Mouse (Mus musculus) liver, embryonic 12.5 days (tissue): Measurements from ENCODE around the gene R3hdm4. TPM values are rescaled to one million over a fixed set of nuclear protein-coding genes. Genes with fewer than 3 reads are reported as not detected.
A peak's percentile ranks its signal among the peaks of the same experiment; 100 is the strongest.

Experiments used
- ATAC-seq: fragments of 200-750 bp; cut with Nextera tagmentation; 2 replicates; pipeline ENCODE4 v1.8.0; 2017; ENCODE audit warnings: moderate number of reproducible peaks, mild to moderate bottlenecking, moderate library complexity
- H3K27ac ChIP-seq: fragments of 300-500 bp; sonication (generic); 2 replicates; pipeline ENCODE4 v1.5.1; 2016; ENCODE audit warnings: mild to moderate bottlenecking
- H3K27me3 ChIP-seq: fragments of 300-500 bp; sonication (generic); replicated peaks from 2 replicates; pipeline ENCODE4 v1.6.1; 2016; ENCODE audit warnings: mild to moderate bottlenecking, moderate library complexity
- H3K36me3 ChIP-seq: fragments of 300-500 bp; sonication (generic); 2 replicates; pipeline ENCODE4 v1.6.1; 2016; ENCODE audit warnings: mild to moderate bottlenecking, moderate library complexity
- H3K4me1 ChIP-seq: fragments of 300-500 bp; sonication (generic); 2 replicates; pipeline ENCODE4 v1.6.1; 2016
- H3K4me2 ChIP-seq: fragments of 300-500 bp; sonication (generic); 2 replicates; pipeline ENCODE4 v1.6.1; 2016; ENCODE audit warnings: mild to moderate bottlenecking, moderate library complexity
- H3K4me3 ChIP-seq: fragments of 300-500 bp; sonication (generic); 2 replicates; pipeline ENCODE4 v1.5.1; 2016; ENCODE audit warnings: mild to moderate bottlenecking, moderate library complexity
- H3K9ac ChIP-seq: fragments of 300-500 bp; sonication (generic); 2 replicates; pipeline ENCODE4 v1.6.1; 2016; ENCODE audit warnings: mild to moderate bottlenecking, moderate library complexity
- H3K9me3 ChIP-seq: fragments of 300-500 bp; sonication (generic); replicated peaks from 2 replicates; pipeline ENCODE4 v1.6.1; 2016; ENCODE audit warnings: mild to moderate bottlenecking, moderate library complexity
- WGBS: fragments of 180-500 bp; shearing (Covaris S2); methylation state at CpG from one replicate; pipeline ENCODE4 v1.1.7; 2016; ENCODE audit not compliant: insufficient replicate concordance; 5-methylcytosine and 5-hydroxymethylcytosine counted together
- polyA plus RNA-seq: library from polyadenylated mRNA; unstranded; fragments of >200 nt; fragmentation: Nextera tagmentation; extraction: Ambion mirVana; gene quantifications from 2 replicates; pipeline ENCODE4 v1.2.1, GENCODE M21; 2016

Gene R3hdm4
- polyA plus RNA-seq, 1 experiment from 2014 or later = 67.5 TPM

DNA sequence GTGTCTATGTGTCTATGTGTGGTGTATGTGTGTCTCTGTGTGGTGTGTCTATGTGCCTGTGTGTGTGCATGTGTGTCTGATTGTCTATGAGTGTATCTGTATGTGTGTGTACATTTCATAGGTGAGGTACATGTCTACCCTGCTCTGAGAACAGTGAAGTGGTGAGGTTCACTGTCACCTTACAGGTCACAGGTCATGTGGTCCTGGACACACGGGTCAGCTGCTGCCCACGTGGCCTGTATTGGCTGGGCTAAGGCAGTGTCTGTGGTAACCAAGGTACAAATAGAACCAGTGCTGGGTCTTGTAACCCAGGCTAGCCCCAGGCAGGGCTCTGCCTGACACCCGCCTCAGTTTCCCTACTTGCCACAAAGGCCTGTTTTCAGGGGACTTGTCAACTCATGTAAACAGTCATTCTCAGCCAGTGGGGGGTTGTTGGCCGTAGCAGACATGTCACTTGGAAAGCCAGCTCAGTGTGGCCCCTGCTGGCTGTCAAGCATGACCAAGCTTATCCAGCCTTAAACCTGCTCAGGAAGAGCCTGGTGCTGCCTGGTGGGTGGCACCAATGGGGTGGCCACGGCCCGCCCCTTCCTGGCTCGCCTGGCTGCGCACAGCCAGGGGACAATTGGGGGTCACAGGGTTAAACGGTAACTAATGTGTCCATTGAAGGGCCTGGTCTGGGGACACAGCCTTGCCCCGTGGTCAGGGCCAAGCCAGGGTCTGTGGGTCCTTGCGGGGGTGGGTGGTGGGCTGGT is 16.9 kb upstream of the R3hdm4 start:
- Histone ChIP-seq H3K9me3 (no peaks in the 10 kb centered on the region), H3K4me1 (peaks cover 90% of the 10 kb centered on the region), H3K4me2 (peak overlapping the region; percentile 15; the same call in 1 of the 2 replicates), H3K9ac (no peak overlapping the region), H3K36me3 (peaks cover 73% of the 10 kb centered on the region), H3K27ac (peak overlapping the region; percentile 71), H3K4me3 (no peak overlapping the region), H3K27me3 (no peaks in the 10 kb centered on the region)
- peak; percentile 44 for ATAC-seq
- 70% methylated on average over 11 of the region's 11 CpGs for WGBS

DNA sequence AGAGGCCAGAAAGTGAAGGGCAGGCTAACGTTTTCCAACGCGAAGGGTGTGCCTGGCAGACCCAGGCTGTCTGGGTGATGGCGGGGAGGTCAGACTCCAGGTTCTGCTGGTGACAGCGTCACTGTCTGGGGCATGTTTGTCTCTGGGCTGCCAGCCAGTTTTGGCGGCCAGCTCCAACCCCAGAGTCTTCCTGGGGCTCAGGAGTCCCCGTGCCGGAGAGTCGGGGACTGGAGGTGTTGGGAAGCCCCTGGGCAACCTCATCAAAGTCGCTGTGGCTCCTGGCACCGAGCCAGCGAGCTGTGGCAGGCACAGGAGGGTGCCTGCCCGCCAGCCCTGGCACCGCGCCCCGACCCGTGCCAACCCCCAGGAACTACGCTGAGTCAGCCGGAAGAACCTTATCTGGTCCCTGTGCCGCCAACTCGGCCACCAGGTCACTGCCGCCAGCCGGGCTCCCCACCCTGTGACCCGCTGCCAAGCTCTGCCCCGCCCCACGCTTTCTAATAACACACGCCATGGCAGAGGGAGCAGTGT is 16.0 kb upstream of the R3hdm4 start:
- Histone ChIP-seq H3K36me3 (peaks cover 79% of the 10 kb centered on the region), H3K27ac (peak overlapping the region; percentile 71), H3K4me2 (peak overlapping the region; percentile 9), H3K4me3 (no peak overlapping the region), H3K9ac (no peak overlapping the region), H3K9me3 (no peaks in the 10 kb centered on the region), H3K4me1 (peaks cover 92% of the 10 kb centered on the region), H3K27me3 (no peaks in the 10 kb centered on the region)
- 0 out of 2 replicates have a peak, but pooled peaks have one; percentile 5 for ATAC-seq
- 72% methylated on average over 27 of the region's 27 CpGs for WGBS

- Histone ChIP-seq H3K4me3 (no peak overlapping the region), H3K27ac (peak overlapping the region; percentile 71), H3K4me2 (peak overlapping the region; percentile 9; the same call in 1 of the 2 replicates), H3K27me3 (no peaks in the 10 kb centered on the region), H3K36me3 (peaks cover 79% of the 10 kb centered on the region), H3K9ac (no peak overlapping the region), H3K4me1 (peaks cover 92% of the 10 kb centered on the region), H3K9me3 (no peaks in the 10 kb centered on the region)
- WGBS = 63% methylated on average over 10 of the region's 10 CpGs
- no peak for ATAC-seq
These were observed 15.4 kb upstream of the R3hdm4 start for GRCm38 (mm10) chr10:79936284-79936910.

- H3K4me1 ChIP-seq = peaks cover 98% of the 10 kb centered on the region
- H3K4me2 ChIP-seq = no peak overlapping the region
- no peaks in the 10 kb centered on the region for H3K27me3 ChIP-seq
- H3K4me3 ChIP-seq = no peak overlapping the region
- H3K9me3 ChIP-seq = no peaks in the 10 kb centered on the region
- ATAC-seq = no peak
- H3K36me3 ChIP-seq = peaks cover 84% of the 10 kb centered on the region
- 0 out of 2 replicates have a peak overlapping the region, but pooled peaks have one; percentile 29 for H3K27ac ChIP-seq
- H3K9ac ChIP-seq = no peak overlapping the region
- 86% methylated on average over 16 of the region's 16 CpGs for WGBS
These were observed 14.0 kb upstream of the R3hdm4 start for GRCm38 (mm10) chr10:79934794-79935569.

DNA sequence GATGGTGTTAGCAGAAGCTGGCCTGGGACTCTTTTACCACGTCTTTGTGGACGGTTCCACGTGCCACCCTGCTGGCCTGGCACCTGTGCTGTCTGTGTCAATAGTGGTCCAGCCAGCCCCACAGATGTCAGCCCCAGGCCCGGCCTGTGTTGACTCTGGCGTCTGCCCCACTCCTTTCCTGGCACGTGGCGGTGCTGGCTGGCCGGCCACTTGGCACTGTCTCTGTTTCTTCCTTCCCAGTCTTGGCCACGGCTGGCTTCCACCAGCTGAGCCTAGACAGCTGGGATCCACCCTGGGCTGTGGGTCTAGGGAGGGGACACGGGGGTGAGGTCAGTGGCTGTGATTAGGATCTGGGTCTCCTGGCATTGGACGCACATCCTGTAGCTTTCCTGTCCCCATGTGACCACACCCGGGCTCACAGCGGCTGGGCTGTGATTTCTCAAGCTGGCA is 13.3 kb upstream of the R3hdm4 start:
- H3K4me3 ChIP-seq = no peak overlapping the region
- H3K9ac ChIP-seq = no peak overlapping the region
- peak overlapping the region; percentile 29; the same call in 1 of the 2 replicates for H3K27ac ChIP-seq
- WGBS = 65% methylated on average over 13 of the region's 13 CpGs
- ATAC-seq = no peak
- H3K36me3 ChIP-seq = peaks cover 83% of the 10 kb centered on the region
- no peaks in the 10 kb centered on the region for H3K27me3 ChIP-seq
- peak overlapping the region; percentile 6; the same call in 1 of the 2 replicates for H3K4me2 ChIP-seq
- peaks cover 98% of the 10 kb centered on the region for H3K4me1 ChIP-seq
- H3K9me3 ChIP-seq = no peaks in the 10 kb centered on the region

DNA sequence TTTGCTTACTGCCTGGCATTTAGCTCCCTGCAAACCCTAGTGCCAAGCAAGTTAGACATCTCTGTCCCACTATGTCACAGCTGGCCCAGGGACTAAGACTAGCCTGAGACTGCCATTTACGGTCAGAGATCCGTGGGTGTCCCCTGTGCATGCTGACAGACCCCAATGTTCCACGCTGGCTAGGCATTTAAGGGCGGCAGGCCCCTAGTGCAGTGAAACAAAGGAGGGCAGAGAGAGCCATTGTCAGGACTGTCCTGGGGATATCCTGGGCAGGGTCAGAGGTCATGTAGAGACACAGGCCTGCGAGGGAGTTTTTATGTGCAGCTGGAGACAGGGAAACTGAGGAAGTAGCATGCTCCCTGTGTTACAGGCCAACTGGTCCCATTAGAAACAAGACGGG is 12.9 kb upstream of the R3hdm4 start:
- peaks cover 82% of the 10 kb centered on the region for H3K36me3 ChIP-seq
- 0 out of 2 replicates have a peak overlapping the region, but pooled peaks have one; percentile 18 for H3K27ac ChIP-seq
- H3K9ac ChIP-seq = 0 out of 2 replicates have a peak overlapping the region, but pooled peaks have one; percentile 4
- H3K27me3 ChIP-seq = no peaks in the 10 kb centered on the region
- 72% methylated on average over 6 of the region's 6 CpGs for WGBS
- peaks cover 98% of the 10 kb centered on the region for H3K4me1 ChIP-seq
- H3K4me3 ChIP-seq = no peak overlapping the region
- 0 out of 2 replicates have a peak overlapping the region, but pooled peaks have one; percentile 6 for H3K4me2 ChIP-seq
- no peak for ATAC-seq
- no peaks in the 10 kb centered on the region for H3K9me3 ChIP-seq

- H3K36me3 ChIP-seq = peaks cover 78% of the 10 kb centered on the region
- no peaks in the 10 kb centered on the region for H3K9me3 ChIP-seq
- no peak overlapping the region for H3K4me3 ChIP-seq
- peaks cover 98% of the 10 kb centered on the region for H3K4me1 ChIP-seq
- WGBS = 69% methylated on average over 9 of the region's 9 CpGs
- ATAC-seq = no peak
- 0 out of 2 replicates have a peak overlapping the region, but pooled peaks have one; percentile 4 for H3K9ac ChIP-seq
- 0 out of 2 replicates have a peak overlapping the region, but pooled peaks have one; percentile 26 for H3K4me2 ChIP-seq
- H3K27ac ChIP-seq = 0 out of 2 replicates have a peak overlapping the region, but pooled peaks have one; percentile 18
- H3K27me3 ChIP-seq = no peaks in the 10 kb centered on the region
These were observed 12.2 kb upstream of the R3hdm4 start for GRCm38 (mm10) chr10:79933145-79933679.

DNA sequence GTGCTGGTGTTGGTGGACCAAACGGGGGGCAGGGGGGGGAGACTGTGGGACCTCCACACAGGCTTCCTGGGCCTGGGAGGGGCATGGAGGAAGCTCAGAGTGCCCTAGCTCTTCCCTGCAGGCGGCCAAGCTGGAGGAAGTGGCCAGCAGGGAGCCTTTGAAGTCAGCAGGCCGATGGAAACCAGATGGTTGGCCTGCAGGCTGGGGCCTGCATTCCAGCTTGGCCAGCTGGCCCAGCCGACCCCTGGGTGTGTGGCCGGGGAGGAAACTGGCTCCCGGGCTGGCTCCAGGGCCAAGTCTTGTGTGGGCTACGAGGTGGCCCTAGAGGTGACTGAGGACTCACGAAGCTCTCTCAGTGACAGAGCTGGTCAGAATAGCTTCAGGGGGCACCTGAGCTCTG is 11.7 kb upstream of the R3hdm4 start:
- no peaks in the 10 kb centered on the region for H3K27me3 ChIP-seq
- H3K4me1 ChIP-seq = peaks cover 98% of the 10 kb centered on the region
- ATAC-seq = no peak
- H3K9me3 ChIP-seq = no peaks in the 10 kb centered on the region
- H3K36me3 ChIP-seq = peaks cover 73% of the 10 kb centered on the region
- 55% methylated on average over 8 of the region's 8 CpGs for WGBS
- H3K4me3 ChIP-seq = no peak overlapping the region
- H3K27ac ChIP-seq = peak overlapping the region; percentile 18; the same call in 1 of the 2 replicates
- no peak overlapping the region for H3K9ac ChIP-seq
- peak overlapping the region; percentile 26; the same call in 1 of the 2 replicates for H3K4me2 ChIP-seq

DNA sequence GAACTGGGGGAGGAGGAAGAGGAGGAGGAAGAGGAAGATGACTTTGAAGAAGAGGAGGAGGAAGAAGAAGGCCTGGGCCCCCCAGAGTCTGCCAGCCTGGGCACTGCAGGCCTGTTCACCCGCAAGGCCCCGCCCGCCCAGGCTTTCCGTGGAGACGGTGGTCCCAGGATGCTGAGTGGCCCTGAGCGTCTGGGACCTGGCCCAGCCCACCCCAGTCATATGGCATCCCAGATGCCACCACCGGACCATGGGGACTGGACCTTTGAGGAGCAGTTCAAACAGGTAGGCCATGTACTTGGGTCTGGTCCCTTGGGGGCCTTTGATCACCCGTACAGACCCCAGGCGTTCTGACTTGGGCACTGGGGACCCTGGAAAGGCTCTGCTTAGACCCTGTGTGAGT is 10.8 kb upstream of the R3hdm4 start:
- no peak overlapping the region for H3K27ac ChIP-seq
- no peaks in the 10 kb centered on the region for H3K9me3 ChIP-seq
- H3K36me3 ChIP-seq = peaks cover 65% of the 10 kb centered on the region

GRCm38 (mm10) chr10:79930826-79931186 is 9.8 kb upstream of the R3hdm4 start:
- Histone ChIP-seq H3K4me2 (0 out of 2 replicates have a peak overlapping the region, but pooled peaks have one; percentile 96), H3K4me3 (no peak overlapping the region), H3K4me1 (peaks cover 88% of the 10 kb centered on the region), H3K9me3 (no peaks in the 10 kb centered on the region), H3K36me3 (peaks cover 57% of the 10 kb centered on the region), H3K9ac (no peak overlapping the region), H3K27me3 (no peaks in the 10 kb centered on the region), H3K27ac (no peak overlapping the region)
- WGBS = 84% methylated on average over 16 of the region's 16 CpGs
- ATAC-seq = no peak

More for the DNA sequence above, 10.8 kb upstream of the R3hdm4 start:
- Histone ChIP-seq H3K4me3 (no peak overlapping the region), H3K4me2 (0 out of 2 replicates have a peak overlapping the region, but pooled peaks have one; percentile 2), H3K4me1 (peaks cover 89% of the 10 kb centered on the region), H3K27me3 (no peaks in the 10 kb centered on the region), H3K9ac (no peak overlapping the region)
- no peak for ATAC-seq
- WGBS = 75% methylated on average over 9 of the region's 9 CpGs
